Mouse (Mus musculus): ENCODE measurements around the gene Ros1. TPM values are rescaled to one million over a fixed set of nuclear protein-coding genes. Genes with fewer than 3 reads are reported as not detected.

The Ros1 gene
- polyA plus RNA-seq, 1 experiment from 2014 or later = not detected

DNA sequence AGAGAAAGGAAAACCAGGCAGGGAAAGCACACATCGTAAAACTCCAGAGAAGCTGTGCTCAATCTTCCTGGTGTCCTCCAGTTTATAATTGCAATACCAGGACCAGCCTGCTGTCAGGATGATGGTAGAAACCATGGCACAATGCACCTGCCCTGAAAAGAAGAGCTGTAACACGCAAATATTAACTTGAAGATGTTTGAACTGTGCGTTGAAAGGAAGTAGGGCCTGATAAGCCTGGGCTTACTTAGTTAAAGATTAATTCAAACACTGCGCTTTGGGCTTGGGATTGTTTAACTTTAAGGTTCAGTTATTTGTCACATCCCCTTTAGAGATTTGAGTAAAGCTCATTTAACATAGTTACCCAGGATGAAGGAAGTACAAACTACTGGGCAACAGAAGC, 20.7 kb downstream of the Ros1 start:
- no peak for DNase-seq (ENCODE audit: low spot score)

DNA sequence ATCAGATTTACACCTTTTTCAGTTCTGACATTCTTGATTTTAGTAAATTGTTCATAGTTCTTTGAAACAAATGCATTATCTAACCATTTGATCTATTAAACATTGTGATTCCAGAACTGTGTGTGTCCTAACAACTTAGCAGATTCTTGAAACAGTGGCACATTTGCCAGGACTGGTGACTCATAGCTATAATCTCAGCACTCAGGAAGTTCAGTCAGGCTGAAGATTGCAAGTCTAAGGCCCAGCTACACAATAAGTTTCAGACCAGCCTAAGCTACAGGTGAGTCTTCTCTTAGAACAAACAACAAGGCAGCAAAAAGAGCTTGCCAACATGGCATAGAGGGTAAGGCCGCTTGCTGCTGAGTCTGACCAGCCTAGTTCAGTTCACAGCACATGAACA, 24.6 kb downstream of the Ros1 start:
- ATAC-seq (no peak), DNase-seq (ENCODE audit: low spot score) (no peak)
- Histone ChIP-seq H3K4me1 (ENCODE audit: control insufficient read depth, insufficient read depth, low read length) (no peaks in the 10 kb centered on the region), H3K27me3 (replicated peaks; ENCODE audit: control insufficient read depth, insufficient read depth, low read length) (no peaks in the 10 kb centered on the region), H3K27ac (ENCODE audit: low read depth, low read length) (no peak overlapping the region), H3K9ac (ENCODE audit: low read length) (no peak overlapping the region), H3K9me3 (replicated peaks; ENCODE audit: control insufficient read depth, low read length) (no peaks in the 10 kb centered on the region), H3K4me3 (ENCODE audit: low read depth, low read length) (no peak overlapping the region), H3K36me3 (ENCODE audit: control insufficient read depth, insufficient read depth, low read length) (no peaks in the 10 kb centered on the region), H3K4me2 (ENCODE audit: low read length) (no peak overlapping the region)
- 92% methylated on average over 1 of the region's 1 CpGs for WGBS

More for the DNA sequence above, 20.7 kb downstream of the Ros1 start:
- Histone ChIP-seq H3K9me3 (replicated peaks; ENCODE audit: control insufficient read depth, low read length) (no peaks in the 10 kb centered on the region), H3K27ac (ENCODE audit: low read depth, low read length) (no peak overlapping the region), H3K4me3 (ENCODE audit: low read depth, low read length) (no peak overlapping the region), H3K4me2 (ENCODE audit: low read length) (no peak overlapping the region), H3K9ac (ENCODE audit: low read length) (no peak overlapping the region), H3K27me3 (replicated peaks; ENCODE audit: control insufficient read depth, insufficient read depth, low read length) (no peaks in the 10 kb centered on the region), H3K4me1 (ENCODE audit: control insufficient read depth, insufficient read depth, low read length) (no peaks in the 10 kb centered on the region), H3K36me3 (ENCODE audit: control insufficient read depth, insufficient read depth, low read length) (no peaks in the 10 kb centered on the region)
- no peak for ATAC-seq
- 90% methylated on average over 4 of the region's 4 CpGs for WGBS

DNA sequence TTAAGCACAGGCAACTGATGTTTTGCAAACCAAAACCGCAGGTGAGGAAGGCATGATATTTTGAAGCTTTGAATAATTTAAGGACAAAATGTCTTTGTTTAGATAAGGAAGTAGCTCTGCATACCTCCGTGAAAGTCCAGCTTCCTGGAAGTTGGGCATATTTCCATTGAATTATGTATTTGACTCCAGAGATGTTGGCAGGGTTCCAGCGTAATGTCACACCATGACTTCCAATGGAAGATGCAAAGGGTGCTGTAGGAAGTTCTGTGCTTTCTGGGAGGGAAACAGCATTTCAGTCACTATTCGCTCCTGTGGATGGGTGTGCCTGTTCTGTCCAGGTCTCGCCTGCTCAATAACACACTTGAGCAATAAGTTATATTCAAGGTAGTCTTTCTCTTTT, 25.2 kb downstream of the Ros1 start:
- Histone ChIP-seq H3K4me2 (ENCODE audit: low read length) (no peak overlapping the region), H3K27ac (ENCODE audit: low read depth, low read length) (no peak overlapping the region), H3K36me3 (ENCODE audit: control insufficient read depth, insufficient read depth, low read length) (no peaks in the 10 kb centered on the region), H3K4me1 (ENCODE audit: control insufficient read depth, insufficient read depth, low read length) (no peaks in the 10 kb centered on the region), H3K4me3 (ENCODE audit: low read depth, low read length) (no peak overlapping the region), H3K9ac (ENCODE audit: low read length) (no peak overlapping the region), H3K9me3 (replicated peaks; ENCODE audit: control insufficient read depth, low read length) (no peaks in the 10 kb centered on the region), H3K27me3 (replicated peaks; ENCODE audit: control insufficient read depth, insufficient read depth, low read length) (no peaks in the 10 kb centered on the region)
- 95% methylated on average over 5 of the region's 5 CpGs for WGBS
- ATAC-seq (no peak), DNase-seq (ENCODE audit: low spot score) (no peak)

DNA sequence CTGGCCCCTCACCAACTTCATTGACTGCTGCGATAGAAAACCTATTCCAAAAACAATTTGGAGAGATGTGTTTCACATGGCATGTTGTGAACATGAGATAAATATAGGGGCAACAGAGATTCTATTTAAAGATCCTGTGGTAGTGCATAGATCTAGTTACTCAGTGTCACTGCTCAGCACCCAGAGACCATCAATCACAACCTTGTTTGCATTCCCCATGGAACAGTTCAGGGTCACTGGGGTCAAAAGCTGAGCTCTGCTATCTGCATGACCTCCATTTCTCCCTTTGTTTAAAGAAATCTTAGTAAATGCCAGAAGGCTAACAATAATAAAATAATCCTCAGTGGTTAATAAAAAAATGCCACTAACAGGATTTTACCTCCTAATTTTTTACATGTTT, 29.7 kb downstream of the Ros1 start:
- Histone ChIP-seq H3K4me1 (ENCODE audit: control insufficient read depth, insufficient read depth, low read length) (no peaks in the 10 kb centered on the region), H3K4me3 (ENCODE audit: low read depth, low read length) (no peak overlapping the region), H3K9me3 (replicated peaks; ENCODE audit: control insufficient read depth, low read length) (no peaks in the 10 kb centered on the region), H3K9ac (ENCODE audit: low read length) (no peak overlapping the region), H3K27me3 (replicated peaks; ENCODE audit: control insufficient read depth, insufficient read depth, low read length) (no peaks in the 10 kb centered on the region), H3K36me3 (ENCODE audit: control insufficient read depth, insufficient read depth, low read length) (no peaks in the 10 kb centered on the region), H3K4me2 (ENCODE audit: low read length) (no peak overlapping the region), H3K27ac (ENCODE audit: low read depth, low read length) (no peak overlapping the region)
- ATAC-seq (no peak), DNase-seq (ENCODE audit: low spot score) (no peak)
- WGBS = 88% methylated on average over 1 of the region's 1 CpGs

DNA sequence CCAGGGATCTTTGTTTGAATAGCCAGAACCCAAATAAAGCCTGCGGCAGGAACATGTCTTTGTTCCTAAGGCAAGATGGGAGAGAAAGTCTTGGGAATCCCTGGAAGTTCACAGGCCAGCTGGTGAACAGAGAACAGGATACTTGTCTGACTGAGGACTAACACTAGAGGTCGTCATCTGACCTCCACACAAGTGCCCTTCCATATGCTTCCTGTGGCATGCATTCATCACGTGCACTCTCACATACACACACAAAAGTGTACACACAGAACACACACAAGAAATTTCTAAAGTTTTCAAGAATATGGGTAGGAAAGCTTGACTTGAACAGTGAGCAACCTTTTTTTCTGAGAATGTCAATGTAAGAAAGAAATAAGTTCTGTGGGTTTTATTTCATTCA, 34.4 kb downstream of the Ros1 start:
- Histone ChIP-seq H3K9me3 (replicated peaks; ENCODE audit: control insufficient read depth, low read length) (no peaks in the 10 kb centered on the region), H3K36me3 (ENCODE audit: control insufficient read depth, insufficient read depth, low read length) (no peaks in the 10 kb centered on the region), H3K4me3 (ENCODE audit: low read depth, low read length) (no peak overlapping the region), H3K27ac (ENCODE audit: low read depth, low read length) (no peak overlapping the region), H3K4me1 (ENCODE audit: control insufficient read depth, insufficient read depth, low read length) (no peaks in the 10 kb centered on the region), H3K4me2 (ENCODE audit: low read length) (no peak overlapping the region), H3K27me3 (replicated peaks; ENCODE audit: control insufficient read depth, insufficient read depth, low read length) (no peaks in the 10 kb centered on the region), H3K9ac (ENCODE audit: low read length) (no peak overlapping the region)
- 53% methylated on average over 3 of the region's 3 CpGs for WGBS
- ATAC-seq = no peak
- DNase-seq (ENCODE audit: low spot score) = no peak

DNA sequence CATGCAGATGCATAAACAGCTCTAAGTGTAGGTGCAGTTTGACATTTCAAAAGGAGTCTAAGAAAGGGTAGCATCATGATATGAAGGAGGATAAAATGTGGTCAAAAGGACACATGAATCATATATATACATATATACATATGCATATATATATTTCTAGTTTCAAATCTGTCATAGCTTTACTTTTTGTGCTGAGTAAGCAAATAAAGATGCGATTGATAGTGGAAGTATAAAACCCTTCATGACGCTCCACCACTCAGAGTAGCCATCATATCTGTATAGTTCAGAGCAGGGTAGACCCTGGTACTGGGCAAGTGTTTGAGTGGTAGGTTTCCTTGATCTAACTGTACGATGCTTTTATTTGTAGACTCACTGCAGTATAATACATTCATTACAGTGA, 35.3 kb downstream of the Ros1 start:
- Histone ChIP-seq H3K27ac (ENCODE audit: low read depth, low read length) (no peak overlapping the region), H3K4me1 (ENCODE audit: control insufficient read depth, insufficient read depth, low read length) (no peaks in the 10 kb centered on the region), H3K4me3 (ENCODE audit: low read depth, low read length) (no peak overlapping the region), H3K9ac (ENCODE audit: low read length) (no peak overlapping the region), H3K9me3 (replicated peaks; ENCODE audit: control insufficient read depth, low read length) (no peaks in the 10 kb centered on the region), H3K36me3 (ENCODE audit: control insufficient read depth, insufficient read depth, low read length) (no peaks in the 10 kb centered on the region), H3K4me2 (ENCODE audit: low read length) (no peak overlapping the region), H3K27me3 (replicated peaks; ENCODE audit: control insufficient read depth, insufficient read depth, low read length) (no peaks in the 10 kb centered on the region)
- ATAC-seq (no peak), DNase-seq (ENCODE audit: low spot score) (no peak)
- WGBS = 91% methylated on average over 3 of the region's 3 CpGs

DNA sequence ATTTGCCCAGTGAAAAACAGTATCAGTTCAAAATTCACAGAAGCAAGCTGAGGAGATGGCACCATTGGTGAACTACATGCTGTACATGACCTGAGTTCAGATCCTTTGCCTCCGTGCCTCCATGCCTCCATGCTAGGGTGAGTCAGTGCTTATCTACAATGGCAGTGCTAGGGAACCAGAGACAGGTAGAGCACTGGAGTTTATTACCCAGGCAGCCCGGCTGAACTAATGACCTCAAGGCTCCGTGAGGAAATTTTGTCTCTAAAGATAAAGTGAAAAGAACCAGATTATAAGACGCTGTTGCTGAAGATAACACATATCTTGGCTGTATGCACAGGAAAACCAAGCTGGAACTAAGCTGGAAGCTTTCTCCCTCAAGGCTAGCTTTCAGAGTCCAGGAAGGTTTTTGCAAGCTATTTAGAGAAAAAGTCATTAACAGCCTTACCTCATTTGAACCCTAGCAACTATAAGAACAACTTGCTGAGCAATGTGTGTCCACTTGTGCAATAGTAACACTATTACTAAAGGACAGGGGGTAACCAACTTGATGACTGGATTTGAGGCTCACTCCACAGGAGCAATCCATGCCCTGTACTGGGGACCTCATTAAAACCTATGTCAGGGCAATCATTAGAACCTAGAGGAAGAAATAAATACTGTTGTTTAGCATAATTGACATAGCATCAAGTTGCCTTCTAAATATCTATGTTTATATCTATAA, 61.5 kb downstream of the Ros1 start:
- ATAC-seq = no peak
- no peak overlapping the region for H3K4me3 ChIP-seq (ENCODE audit: low read depth, low read length)
- H3K9ac ChIP-seq (ENCODE audit: low read length) = no peak overlapping the region
- H3K4me2 ChIP-seq (ENCODE audit: low read length) = no peak overlapping the region
- no peaks in the 10 kb centered on the region for H3K4me1 ChIP-seq (ENCODE audit: control insufficient read depth, insufficient read depth, low read length)
- H3K27ac ChIP-seq (ENCODE audit: low read depth, low read length) = no peak overlapping the region
- no peak for DNase-seq (ENCODE audit: low spot score)
- no peaks in the 10 kb centered on the region for H3K9me3 ChIP-seq (replicated peaks; ENCODE audit: control insufficient read depth, low read length)
- H3K27me3 ChIP-seq (replicated peaks; ENCODE audit: control insufficient read depth, insufficient read depth, low read length) = no peaks in the 10 kb centered on the region
- 87% methylated on average over 4 of the region's 4 CpGs for WGBS
- no peaks in the 10 kb centered on the region for H3K36me3 ChIP-seq (ENCODE audit: control insufficient read depth, insufficient read depth, low read length)

DNA sequence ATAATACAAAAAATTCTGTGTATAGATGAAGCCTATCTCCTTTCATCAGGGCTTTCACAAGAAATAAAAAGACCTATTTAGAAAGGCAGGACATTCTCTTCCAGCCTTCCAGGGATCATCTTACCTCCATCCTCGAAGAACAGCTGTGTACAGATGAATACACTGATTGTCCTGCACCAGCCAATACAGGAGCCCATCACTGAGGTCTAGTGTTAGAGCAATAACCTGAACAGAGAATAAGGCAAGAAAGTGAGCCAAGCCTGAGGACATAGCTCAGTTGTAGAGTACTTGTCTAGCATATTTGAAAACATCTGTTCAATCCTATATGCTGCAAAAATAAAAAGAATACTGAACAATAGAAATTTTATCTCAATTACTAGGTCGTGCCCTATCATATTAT, 64.3 kb downstream of the Ros1 start:
- Histone ChIP-seq H3K9ac (ENCODE audit: low read length) (no peak overlapping the region), H3K36me3 (ENCODE audit: control insufficient read depth, insufficient read depth, low read length) (no peaks in the 10 kb centered on the region), H3K27ac (ENCODE audit: low read depth, low read length) (no peak overlapping the region), H3K27me3 (replicated peaks; ENCODE audit: control insufficient read depth, insufficient read depth, low read length) (no peaks in the 10 kb centered on the region), H3K4me3 (ENCODE audit: low read depth, low read length) (no peak overlapping the region), H3K4me1 (ENCODE audit: control insufficient read depth, insufficient read depth, low read length) (no peaks in the 10 kb centered on the region), H3K4me2 (ENCODE audit: low read length) (no peak overlapping the region), H3K9me3 (replicated peaks; ENCODE audit: control insufficient read depth, low read length) (no peaks in the 10 kb centered on the region)
- no peak for ATAC-seq
- WGBS = 49% methylated on average over 2 of the region's 2 CpGs
- DNase-seq (ENCODE audit: low spot score) = no peak

DNA sequence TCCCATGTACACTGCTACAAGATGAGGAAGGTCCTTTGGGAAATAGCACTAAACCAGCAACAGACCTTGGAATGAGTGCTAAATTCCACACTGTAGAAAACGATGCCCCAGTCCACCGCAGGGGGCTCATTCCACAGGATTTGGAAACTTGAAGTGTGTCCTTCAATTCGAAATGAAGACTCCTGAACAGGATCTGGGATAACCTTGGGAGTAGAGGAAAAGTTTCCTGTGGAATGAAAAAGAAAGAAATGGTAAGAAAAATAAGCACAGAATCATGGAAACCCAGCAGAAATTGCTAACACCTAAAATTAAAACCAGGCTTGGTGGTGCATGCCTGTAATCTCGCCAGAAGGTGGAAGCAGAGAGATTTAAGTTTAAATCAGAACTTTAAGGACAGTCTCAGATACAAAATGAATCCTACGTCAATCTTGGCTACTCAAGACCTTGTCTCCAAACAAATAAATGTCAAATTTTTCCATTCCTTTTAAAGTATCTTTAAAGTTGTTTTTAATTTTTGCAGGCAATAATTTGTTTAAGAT, 66.1 kb downstream of the Ros1 start:
- H3K4me1 ChIP-seq (ENCODE audit: control insufficient read depth, insufficient read depth, low read length) = no peaks in the 10 kb centered on the region
- DNase-seq (ENCODE audit: low spot score) = peak; percentile 32
- H3K4me3 ChIP-seq (ENCODE audit: low read depth, low read length) = no peak overlapping the region
- no peak overlapping the region for H3K4me2 ChIP-seq (ENCODE audit: low read length)
- H3K27me3 ChIP-seq (replicated peaks; ENCODE audit: control insufficient read depth, insufficient read depth, low read length) = no peaks in the 10 kb centered on the region
- H3K27ac ChIP-seq (ENCODE audit: low read depth, low read length) = no peak overlapping the region
- no peaks in the 10 kb centered on the region for H3K36me3 ChIP-seq (ENCODE audit: control insufficient read depth, insufficient read depth, low read length)
- no peak for ATAC-seq
- WGBS = 56% methylated on average over 5 of the region's 5 CpGs
- no peak overlapping the region for H3K9ac ChIP-seq (ENCODE audit: low read length)
- no peaks in the 10 kb centered on the region for H3K9me3 ChIP-seq (replicated peaks; ENCODE audit: control insufficient read depth, low read length)

Data from forebrain, embryonic 14.5 days (tissue).